Mouse (Mus musculus): ENCODE measurements around the gene Mlst8.
"Not testable (repeated sequence)": the region's sequence is repeated elsewhere in the genome, so short reads cannot be mapped to it uniquely, and the experiment has no call there.

The Mlst8 gene

DNA sequence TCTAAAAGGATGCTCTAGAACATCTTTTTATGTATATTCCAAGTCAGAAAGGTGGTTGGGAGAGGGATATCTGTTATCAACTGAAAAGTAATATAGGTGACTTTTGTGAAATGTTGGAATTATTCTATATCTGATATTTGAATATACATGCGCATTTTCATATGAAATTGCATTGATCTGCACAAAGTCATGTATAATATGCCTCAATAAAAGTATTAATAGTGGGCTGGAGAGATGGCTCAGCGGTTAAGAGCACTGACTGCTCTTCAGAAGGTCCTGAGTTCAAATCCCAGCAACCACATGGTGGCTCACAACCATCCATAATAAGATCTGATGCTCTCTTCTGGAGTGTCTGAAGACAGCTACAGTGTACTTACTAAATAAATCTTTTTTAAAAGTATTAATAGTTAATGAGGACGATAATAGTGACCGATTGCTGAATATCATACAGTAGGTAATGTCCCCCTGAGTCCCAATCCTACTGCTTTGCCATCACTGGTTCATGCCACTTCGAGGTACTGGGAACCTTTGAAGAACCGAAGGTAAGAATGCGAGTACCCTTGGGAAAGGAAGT lies 9.5 kb downstream of the Mlst8 start:
- DNase-seq (ENCODE audit: low spot score in 2 of 2): no peak

DNA sequence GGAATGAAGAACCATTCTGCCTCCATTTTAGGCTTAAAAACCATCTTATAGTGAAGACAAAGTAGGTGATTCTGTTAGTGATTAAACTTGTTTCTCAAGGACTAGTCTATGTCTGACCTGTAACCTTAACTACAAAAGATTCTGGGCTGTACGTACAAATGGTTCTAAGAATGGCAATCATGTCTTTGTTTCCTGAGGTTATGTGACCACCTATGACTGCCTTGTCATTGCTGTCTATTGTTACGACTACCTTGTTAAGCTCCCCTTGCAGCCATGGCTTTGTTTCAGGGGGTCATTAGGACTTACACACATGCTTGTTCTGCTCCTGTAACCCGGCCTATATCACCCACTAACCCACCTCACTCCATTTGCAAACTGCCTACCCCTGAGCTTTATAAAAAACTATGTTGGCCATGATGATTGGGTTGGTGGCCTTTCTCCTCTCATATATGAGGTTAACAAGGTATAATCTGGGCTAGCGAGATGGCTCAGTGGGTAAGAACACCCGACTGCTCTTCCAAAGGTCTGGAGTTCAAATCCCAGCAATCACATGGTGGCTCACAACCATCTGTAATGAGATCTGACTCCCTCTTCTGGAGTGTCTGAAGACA lies 10.1 kb downstream of the Mlst8 start:
- no peak for DNase-seq (ENCODE audit: low spot score in 2 of 2)

DNA sequence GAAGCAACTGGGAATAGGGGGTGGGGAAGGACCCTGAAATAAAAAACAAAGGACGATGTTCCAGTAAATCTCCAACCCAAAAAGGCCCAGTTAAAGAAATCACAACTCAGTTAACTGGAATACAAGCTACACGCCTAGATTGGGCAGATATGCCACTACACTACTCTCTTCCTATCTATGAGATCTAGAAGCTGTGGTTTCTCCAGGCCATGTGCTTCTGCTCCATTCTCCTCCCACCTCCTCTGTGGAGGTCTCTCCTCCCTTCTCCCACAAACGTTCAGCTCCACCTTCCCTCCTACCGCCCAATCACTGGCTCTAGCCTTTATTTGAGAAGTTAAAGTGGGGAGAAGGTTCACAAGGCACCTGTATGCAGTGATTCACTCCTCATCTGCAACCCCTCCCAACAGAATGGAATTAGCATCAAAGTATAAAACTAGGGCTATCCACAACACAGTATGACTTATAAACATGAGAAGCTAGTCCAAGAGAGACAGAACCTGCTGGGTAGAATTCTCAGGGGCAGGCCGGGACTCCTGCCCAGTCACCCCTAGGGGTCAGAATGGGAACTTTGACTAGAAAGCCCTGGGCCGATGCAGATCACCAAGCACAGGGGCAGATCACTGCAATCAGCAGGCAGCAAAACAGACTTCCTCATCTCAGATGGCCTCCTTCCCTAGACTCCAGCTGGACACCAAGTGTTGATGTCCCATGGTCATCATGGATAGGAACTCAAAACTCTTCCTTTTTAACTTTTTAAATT lies 15.3 kb downstream of the Mlst8 start:
- DNase-seq (ENCODE audit: low spot score in 2 of 2): no peak

DNA sequence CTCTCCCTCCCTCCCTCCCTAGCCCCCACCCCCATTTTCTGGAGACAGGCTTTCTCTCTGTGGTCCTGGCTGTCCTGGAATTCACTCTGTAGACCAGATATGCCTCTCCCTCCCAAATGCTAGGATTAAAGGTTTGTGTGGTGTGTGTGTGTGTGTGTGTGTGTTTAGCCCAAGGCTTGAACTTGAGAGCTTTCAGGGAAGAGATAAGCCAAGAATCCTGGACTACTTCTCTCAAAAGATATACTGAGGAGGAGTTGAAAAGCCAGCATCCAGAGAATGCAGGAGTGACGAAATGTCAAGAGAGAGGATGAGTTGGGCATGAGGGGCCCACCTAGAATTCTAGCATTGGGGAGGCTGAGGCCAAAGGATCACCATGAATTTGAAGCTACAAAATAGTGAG lies 15.9 kb downstream of the Mlst8 start:
- no peak for DNase-seq (ENCODE audit: low spot score in 2 of 2)

DNA sequence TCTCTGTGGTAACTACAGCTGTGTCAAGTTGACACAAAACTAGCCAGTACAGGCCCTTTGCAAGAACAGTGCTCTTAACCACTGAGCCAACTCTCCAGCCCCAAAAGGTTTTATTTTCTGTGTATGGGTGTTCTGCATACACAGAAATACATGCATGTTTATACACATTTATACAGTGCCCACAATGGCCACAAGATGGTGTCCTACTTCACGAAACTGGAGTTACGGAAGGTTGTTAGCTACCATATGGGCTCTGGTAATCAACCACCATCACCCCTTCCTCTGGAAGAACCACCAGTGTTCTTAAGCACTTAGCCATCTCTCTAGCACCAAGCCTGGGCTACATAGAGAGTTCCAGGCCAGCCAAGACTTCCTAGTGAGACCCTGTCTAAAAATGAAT lies 17.3 kb downstream of the Mlst8 start:
- no peak for DNase-seq (ENCODE audit: low spot score in 2 of 2)

DNA sequence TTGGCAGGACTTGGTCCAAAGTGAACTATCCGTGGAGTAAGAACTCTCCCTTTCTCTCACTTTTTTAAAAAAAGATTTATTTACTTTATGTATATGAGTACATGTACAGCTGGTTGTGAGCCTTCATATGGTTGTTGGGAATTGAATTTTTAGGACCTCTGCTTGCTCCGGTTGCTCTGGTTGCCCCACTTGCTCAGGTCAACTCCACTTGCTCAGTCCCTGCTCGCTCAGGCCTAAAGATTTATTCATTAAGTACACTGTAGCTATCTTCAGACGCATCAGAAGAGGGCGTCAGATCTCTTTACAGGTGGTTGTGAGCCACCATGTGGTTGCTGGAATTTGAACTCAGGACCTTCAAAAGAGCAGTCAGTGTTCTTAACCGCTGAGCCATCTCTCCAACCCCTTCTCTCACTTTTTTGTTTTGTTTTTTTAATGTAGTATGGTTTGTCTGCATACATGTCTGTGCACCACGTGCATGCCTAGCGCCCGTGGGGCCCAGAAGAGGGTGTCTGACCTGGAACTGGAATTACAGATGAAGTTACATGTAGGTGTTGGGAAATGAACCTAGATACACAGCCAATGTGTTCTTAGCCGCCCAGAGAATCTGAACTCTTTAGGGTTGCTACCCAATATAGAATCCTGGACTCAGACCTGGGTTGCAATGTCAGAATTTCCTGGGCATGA lies 23.2 kb downstream of the Mlst8 start:
- DNase-seq (ENCODE audit: low spot score in 2 of 2): not testable (repeated sequence)

DNA sequence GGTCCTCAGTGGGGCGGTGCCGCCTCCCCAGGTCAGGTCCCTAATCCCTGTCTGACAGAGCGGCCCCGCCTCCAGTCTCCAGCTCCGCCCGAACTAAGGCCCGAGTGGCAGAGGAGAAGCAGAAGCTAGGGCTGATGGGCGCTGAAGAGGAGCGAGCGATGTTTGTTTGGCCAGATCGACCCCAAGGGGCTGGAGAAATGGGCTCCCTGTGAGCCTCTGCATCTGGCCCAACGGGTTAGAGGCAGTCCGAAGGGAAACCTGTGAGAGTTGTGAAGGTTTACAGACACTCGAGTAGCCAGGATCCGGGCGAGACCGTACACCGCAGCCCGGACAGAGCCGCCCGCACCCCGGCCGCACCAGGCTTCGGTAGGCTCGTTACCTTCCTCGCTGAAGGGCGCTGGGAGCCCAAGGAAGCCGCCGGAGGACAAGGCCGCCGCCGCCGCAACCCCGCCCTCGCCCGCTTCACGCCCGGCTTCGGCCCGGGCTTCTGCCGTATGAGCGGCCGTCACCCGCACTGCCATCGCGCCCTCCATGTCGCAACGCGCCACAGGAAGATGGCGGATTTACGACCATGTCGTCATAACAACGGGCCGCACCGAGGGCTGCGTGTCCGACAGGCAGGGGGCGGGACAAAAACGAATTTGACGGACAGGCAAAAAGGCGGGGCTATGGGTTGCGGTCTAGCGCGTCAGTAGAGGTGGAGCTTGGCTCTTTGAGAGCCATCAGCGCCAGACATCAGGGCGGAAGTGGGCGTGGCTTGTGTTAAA lies 23.9 kb downstream of the Mlst8 start:
- peak; percentile 99 to 100 for DNase-seq (ENCODE audit: low spot score in 2 of 2)

DNA sequence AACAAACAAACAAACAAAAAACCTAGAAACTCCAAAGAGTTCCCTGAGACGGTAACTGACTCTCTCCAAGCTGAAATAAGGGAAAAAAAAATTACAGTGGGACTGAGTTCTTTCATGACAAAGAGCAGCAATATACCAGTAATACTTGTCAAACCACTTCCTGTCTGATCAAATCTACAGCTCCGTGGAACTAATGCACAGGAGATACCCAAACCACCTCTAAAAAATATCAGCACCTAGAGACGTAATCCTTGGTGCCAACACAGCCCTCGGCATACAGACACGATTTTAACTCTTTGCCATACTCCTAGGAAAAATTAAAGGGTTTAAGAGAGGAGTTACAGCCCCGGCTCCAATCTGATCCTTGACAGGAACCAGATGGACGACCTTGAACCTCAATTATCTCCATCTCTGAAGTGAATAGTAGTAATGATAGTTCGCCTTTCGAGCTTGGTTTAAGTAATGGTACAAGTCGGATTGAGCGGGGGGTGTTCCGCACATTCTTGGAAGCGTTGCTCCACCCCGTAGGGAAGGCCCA lies 24.6 kb downstream of the Mlst8 start:
- no peak for DNase-seq (ENCODE audit: low spot score in 2 of 2)

DNA sequence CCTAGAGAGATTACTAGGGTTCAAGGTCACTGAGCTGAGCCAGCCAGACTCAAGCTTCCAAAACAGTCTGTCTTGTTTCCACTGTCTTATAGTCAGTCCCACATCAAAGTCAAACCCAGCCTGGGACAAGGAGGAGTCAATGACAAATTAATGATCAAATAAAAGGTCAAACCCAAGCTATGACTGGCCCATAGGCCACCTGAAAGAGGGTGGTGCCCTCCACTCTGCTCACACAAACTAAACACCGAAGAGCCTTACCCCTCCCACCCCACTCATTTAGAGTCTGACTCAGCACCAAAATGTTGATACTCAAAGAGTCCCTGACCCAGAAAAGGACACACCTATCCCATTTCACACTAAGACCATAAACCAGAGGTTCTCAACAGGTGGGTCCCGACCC lies 25.5 kb downstream of the Mlst8 start:
- DNase-seq (ENCODE audit: low spot score in 2 of 2): no peak

DNA sequence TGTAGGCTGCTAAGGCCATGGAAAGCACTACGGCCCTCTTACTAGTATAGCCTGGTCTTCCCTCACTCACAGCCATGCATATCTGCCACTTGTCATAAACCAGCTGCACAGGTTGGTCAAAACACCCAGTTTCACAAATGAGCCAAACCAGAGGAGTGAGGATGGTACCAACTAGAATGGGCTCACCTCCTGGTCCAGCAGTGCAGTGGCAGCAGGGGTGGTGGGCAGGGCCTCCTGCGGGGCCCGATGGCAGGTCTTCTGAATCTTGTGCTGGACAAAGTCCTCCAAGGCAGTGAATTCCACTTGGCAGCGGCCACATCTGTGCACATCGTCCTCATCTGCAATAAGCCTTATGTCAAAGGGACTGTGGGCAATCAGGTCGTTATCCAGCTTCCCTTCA lies 27.7 kb downstream of the Mlst8 start:
- no peak for DNase-seq (ENCODE audit: low spot score in 2 of 2)

DNA sequence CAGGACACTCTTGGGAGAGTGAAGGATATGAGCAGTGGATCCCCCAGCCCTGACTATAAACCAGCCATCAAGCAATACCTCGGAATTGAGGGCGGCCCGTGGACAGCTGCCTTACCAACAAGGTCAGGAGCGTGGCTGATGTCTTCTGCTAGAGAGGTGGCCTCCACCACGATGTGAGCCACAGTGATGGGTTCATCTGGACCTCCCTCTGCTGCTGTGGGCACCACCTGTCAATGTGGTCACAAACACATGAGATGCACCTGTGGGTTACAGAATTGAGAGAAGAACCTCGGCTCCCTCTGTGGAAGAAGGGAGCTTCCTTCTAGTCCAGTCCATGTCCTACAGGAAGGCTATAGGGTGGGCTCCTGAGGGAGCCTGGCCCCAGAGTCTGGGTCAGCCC lies 29.4 kb downstream of the Mlst8 start:
- DNase-seq (ENCODE audit: low spot score in 2 of 2): no peak

DNA sequence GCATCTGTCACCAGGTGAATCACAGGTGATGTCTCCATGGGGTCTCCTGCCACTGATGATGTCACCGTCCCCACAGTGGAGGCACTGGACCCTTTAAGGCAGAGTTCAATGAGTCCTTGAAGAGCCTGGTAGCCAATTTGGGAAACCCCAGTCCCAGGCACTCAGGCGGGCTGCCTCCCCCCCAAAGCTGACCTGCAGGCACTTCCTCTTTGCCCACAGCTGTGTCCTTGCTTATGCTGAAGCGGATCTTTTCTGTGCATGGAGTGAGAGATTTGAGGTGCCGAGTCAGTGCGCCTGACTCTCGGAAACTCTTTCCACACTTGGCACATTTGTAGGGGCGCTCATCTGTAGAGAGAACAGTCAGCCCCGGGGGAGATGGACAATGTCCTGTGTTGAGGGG lies 32.3 kb downstream of the Mlst8 start:
- no peak for DNase-seq (ENCODE audit: low spot score in 2 of 2)

DNA sequence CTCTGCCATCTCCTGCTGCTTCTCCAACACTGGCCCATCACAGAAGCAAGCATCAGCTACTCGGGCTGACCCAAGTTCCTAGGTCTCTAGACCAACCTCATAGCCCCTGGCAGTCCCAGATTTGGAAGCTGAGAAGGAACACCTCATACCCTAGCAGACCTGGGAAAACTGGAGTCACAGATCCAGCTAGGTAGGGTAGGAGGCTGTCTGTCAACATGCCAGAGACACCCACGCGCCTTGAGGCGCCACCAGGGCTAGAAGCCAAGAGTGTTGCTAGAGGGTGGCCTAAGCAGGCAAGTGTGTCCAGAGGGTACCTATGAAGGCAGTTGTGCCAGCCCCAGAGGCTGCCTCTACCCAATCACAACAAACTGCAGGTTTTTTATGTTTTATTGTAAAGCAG lies 35.5 kb downstream of the Mlst8 start:
- DNase-seq (ENCODE audit: low spot score in 2 of 2): no peak

DNA sequence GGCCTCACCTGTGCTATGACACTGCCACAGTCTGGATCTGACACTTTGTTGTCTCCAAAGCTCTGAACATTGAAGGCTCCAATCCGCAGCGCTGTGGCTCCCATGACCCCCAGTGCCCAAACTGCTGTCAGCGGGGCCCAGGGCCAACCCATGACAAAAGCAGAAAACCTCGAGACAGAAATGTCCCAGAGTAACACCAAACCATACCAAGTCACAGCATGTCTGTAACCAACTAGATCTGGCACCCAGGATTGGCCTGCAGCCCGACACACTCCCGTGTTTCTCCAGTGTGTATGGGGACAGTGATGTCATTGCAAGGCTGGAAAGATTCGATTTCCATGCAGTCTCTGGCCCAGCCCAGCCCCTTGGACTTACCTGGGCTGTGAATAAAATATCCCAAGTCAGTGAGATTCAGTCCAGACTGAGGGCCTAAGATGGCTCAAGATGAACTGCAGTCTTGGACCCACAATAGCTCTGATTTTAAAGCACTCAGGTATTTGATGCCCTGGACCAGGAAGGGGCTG lies 36.2 kb downstream of the Mlst8 start, which contains the start of gene Dnase1l2:
TSS of gene Dnase1l2 (minus strand) at position 474 of the 524 bp plus-strand sequence.
- DNase-seq (ENCODE audit: low spot score in 2 of 2): no peak

DNA sequence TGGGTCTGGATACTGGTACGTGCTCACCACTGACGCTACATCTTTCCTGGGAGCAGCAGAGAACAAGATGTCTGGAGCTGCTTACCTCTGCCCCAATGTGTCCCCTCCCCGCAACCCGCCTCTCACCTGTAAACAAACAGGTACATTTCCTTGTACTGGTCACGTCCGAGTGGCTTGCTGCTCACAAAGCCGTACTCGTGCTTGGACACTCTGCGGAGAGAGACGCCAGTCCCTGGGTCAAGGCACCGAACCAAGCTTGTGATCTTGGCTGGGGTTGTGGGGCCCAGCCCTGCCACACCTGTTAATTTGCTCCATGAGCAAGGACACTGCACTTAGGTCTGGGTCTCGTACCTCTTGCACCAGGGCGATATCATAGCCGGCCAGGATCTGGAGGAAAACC lies 36.8 kb downstream of the Mlst8 start:
- no peak for DNase-seq (ENCODE audit: low spot score in 2 of 2)

DNA sequence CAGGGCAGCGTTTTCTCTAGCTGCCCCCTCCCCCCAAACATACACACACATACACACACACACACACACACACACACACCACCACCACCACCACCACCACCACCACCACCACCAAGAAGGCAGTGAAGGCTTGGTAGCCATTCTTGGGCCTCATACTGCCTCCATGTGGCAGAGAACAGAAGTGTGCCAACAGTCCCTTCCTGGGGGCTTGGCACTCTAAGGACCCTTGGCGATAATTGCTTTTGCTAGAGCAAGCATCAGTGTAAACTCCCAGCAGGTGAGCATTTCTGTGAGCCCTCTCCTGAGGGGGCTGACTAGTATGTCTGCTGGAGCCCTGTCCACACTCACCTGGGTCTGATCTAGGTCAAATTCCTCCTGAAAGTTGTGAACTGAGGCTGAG lies 37.7 kb downstream of the Mlst8 start:
- no peak for DNase-seq (ENCODE audit: low spot score in 2 of 2)

DNA sequence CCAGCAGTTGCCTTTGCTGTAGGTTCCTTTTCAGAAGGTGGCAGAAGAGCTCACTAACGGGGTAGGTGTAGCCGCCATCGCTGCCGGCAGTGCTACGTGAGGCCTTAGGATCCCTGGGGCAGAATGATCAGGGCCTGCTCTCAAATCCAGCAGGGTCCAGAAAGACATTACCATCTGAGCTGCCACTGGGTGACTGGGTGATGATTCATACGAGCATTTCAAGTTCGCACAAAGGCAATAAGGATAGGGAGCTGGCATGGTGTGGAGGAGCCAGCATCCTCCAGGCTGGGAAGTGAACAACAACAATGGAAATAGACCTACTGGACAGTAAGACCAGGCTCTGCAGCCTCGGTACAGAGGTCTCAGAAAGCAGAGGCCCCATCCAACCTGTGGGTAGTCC lies 38.5 kb downstream of the Mlst8 start:
- DNase-seq (ENCODE audit: low spot score in 2 of 2): no peak

DNA sequence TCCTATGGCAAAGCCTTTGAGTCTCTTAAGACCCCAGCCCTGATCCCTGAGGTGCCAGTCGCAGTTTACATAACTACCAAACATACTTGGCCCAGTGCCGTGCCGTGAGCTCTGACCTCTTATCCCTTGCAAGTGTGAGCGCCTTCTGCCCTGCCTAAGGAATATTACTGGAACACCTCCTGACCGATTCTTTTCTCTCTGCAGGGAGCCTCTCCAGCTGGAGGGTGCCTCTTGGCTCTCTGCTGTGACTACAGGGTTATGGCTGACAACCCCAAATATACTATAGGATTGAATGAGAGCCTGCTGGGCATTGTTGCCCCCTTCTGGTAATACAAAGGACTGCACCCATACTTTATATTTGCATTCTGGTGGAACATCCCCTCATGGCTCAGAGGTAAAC lies 41.9 kb downstream of the Mlst8 start:
- no peak for DNase-seq (ENCODE audit: low spot score in 2 of 2)

DNA sequence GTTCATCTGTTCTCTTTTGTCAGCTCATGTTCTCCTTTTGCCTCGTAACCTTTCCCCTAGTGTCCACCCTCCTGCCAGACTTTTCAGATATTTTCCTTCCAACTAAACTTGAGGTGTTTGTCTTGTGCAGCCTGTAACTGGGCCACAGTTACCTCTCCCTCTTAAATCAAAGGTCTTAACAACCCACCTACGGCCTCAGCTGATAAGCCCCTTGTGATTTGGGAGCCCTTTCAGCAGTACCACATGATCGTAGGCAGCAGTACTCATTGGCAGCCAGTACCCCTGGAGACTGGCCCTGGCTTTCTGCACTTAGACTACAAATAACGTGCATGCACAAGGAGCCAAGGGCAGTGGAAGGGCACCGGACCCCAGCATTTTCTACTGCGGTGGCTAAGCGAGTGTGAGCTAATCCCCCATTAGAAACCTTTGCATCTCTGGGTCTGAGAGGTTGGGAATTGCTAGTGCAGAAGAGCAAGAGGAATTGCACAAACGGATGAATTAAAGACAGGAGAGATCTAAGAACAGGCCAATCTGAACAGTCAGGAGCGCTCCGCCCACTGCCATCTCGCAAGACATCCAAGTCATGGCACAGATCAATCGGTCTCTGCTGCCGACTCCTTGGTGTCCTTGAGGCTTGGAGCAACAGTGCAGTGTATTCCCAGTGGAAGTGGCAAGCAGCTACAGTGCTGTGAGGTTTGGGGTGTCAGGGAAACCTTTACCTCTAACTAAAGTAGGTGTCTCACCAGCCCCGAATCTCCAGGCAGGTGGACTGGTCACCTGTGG lies 49.5 kb downstream of the Mlst8 start:
- no peak for DNase-seq (ENCODE audit: low spot score in 2 of 2)

DNA sequence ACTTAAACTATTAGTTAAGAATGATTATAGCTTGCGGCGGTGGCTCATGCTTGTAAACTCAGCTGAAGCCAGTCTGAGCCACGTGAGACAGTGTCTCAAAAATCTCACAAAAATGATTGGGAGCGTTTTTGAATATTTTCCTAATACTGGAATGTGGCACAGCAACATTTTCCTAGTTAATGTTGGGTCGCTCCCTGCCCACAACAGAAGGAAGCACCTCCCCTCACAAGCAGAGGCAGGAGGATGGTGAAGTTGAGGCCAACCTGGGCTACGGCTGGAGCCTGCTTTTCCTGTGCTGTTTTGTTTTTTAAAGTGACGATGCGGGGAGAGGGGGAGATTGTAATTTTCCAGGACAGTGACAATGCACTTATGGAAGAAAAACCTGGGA lies 51.7 kb downstream of the Mlst8 start:
- DNase-seq (ENCODE audit: low spot score in 2 of 2): no peak
